Mouse (Mus musculus) ovary, postnatal 14 days (tissue): ENCODE measurements around the gene Lrrc75b.

Experiments used
- DNase-seq: peaks from one replicate; pipeline ENCODE4 v3.0.0; 2022; ENCODE audit warnings: low spot score

Lrrc75b gene

GRCm38 (mm10) chr10:75501641-75502040 is 58.5 kb downstream of the Lrrc75b start:
- no peak for DNase-seq

- DNase-seq = no peak
These were observed 59.8 kb downstream of the Lrrc75b start for GRCm38 (mm10) chr10:75500345-75500744.
